Mouse (Mus musculus): ENCODE data around the gene Zfp536. TPM values are rescaled to one million over a fixed set of nuclear protein-coding genes. Genes with fewer than 3 reads are reported as not detected.

Zfp536 gene
- total RNA-seq (2021) (10 to 100 TPM in 1 of 2 experiments, 1 to 10 TPM in 1; 7.7 to 10.1 TPM), polyA plus RNA-seq (2012; rRNA removed) (3.1 and 3.8 TPM in 2 replicates)
- long read RNA-seq, full-length matches to known transcripts, result 1 of 1 reads
- long read RNA-seq, partial matches to known transcripts, result 0 of 1 reads
- long read RNA-seq, other reads (novel, unspliced or antisense), result 0 of 1 reads

GRCm38 (mm10) chr7:37773312-37773702, at the start of gene Zfp536:
TSS of gene Zfp536 (minus strand) at chr7:37773641.
- TF ChIP-seq EP300 (IDR thresholded peaks at IDR 0.05; ENCODE audit: insufficient read depth, low read depth, low read length) (no peak), CTCF (IDR thresholded peaks at IDR 0.05) (no peak), POLR2A (IDR thresholded peaks at IDR 0.05; ENCODE audit: insufficient read depth, low read depth, low read length) (no peak)
- Histone ChIP-seq H3K27me3 (ENCODE audit: control insufficient read depth, insufficient read depth, low read length) (peaks cover 9% of the 10 kb centered on the region; the same call in 1 of the 2 replicates), H3K9ac (ENCODE audit: low read depth, low read length) (no peak within 1 kb of the TSS), H3K36me3 (ENCODE audit: control insufficient read depth, insufficient read depth, low read length) (no peaks in the 10 kb centered on the region), H3K4me1 (ENCODE audit: control insufficient read depth, insufficient read depth, low read length) (no peaks in the 10 kb centered on the region), H3K27ac (no peak within 1 kb of the TSS; the same call in 1 of the 2 replicates), H3K4me3 (peak within 1 kb of the TSS; percentile 46), H3K79me2 (replicated peaks; ENCODE audit: control insufficient read depth, insufficient read depth, low read length) (no peaks in the 10 kb centered on the region)
- intact Hi-C loops (cut with DNase I), result loop anchor here (5.0 kb wide), 1 partner anchor 164 kb away; no protein-coding TSS in a partner anchor
- WGBS, result 5% methylated on average over 27 of the region's 27 CpGs
- DNase-seq, result no peak

DNA sequence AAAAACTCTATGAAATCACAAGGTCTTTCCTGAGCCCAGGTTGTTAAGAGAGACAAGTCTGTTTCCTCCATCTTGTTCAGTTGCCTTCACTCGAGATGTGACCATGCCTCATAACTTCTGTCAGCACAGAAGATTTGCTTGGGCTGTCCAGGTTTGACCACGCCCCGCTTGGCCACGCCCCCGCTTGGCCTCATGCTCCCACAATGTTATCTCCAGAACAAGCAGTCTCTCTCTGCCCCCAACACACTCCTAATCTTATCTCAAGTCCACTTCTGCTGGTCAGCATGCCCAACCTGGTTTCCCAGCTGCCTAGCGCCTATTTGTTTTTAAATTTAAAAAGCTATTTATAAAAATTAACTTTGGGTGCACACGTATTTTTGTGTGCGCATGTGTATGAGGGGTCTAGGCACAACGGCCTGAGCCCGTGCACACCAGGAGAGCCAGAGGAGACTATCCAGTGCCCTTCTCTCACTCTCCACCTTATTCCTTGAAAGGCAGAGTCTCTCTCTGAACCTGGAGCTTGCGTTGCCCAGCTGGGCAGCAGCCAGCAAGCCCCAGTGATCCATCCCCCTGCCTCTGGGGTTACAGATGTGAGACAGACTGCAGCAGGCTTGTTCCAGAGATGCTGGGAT, 47.3 kb upstream of the Zfp536 start:
- Histone ChIP-seq H3K9ac (ENCODE audit: low read depth, low read length) (no peak overlapping the region), H3K4me3 (no peak overlapping the region), H3K27me3 (ENCODE audit: control insufficient read depth, insufficient read depth, low read length) (no peaks in the 10 kb centered on the region), H3K36me3 (ENCODE audit: control insufficient read depth, insufficient read depth, low read length) (no peaks in the 10 kb centered on the region), H3K4me1 (ENCODE audit: control insufficient read depth, insufficient read depth, low read length) (no peaks in the 10 kb centered on the region), H3K27ac (no peak overlapping the region), H3K79me2 (replicated peaks; ENCODE audit: control insufficient read depth, insufficient read depth, low read length) (no peaks in the 10 kb centered on the region)
- 37% methylated on average over 11 of the region's 11 CpGs for WGBS
- DNase-seq, result peak; percentile 18 to 21
- TF ChIP-seq CTCF (IDR thresholded peaks at IDR 0.05) (no peak), POLR2A (IDR thresholded peaks at IDR 0.05; ENCODE audit: insufficient read depth, low read depth, low read length) (no peak), EP300 (IDR thresholded peaks at IDR 0.05; ENCODE audit: insufficient read depth, low read depth, low read length) (0 out of 2 replicates have a peak, but pooled peaks have one; percentile 22)
- intact Hi-C loops (cut with DNase I), result no loop called here

DNA sequence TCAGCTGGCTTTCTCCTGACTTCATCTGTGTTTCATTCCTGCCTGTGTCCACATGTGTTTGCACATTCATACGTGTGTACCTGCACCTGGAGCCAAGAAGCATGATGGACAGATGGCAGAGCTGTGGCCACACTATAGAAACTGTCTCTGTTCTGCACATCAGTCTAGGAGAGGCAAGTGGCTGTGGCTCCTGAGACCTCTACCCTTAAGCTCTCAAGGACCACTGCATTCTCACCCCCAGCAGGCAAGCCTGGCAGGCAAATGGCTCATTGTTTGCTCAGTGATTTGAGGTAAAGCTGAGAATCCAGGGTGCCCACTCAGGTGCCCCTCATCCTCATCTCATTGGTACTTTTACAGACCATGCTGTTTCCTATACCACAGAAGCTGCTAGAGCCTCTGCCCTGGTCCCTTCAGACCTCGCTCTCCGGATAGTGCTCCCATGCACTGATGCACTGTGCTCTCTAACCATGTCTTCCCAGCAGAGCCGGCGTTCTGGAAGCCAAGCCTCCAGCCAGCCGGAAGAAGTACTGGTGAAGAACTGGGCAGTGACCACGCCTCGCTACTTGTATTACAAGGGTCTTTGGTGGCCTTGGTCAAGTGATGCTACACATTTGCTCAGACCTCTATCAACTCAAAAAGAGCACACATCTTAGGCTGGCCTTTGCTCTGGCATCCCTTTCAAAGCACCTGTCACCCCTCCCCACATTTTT, 45.3 kb upstream of the Zfp536 start:
- no peak overlapping the region for H3K4me3 ChIP-seq
- no peaks in the 10 kb centered on the region for H3K79me2 ChIP-seq (replicated peaks; ENCODE audit: control insufficient read depth, insufficient read depth, low read length)
- H3K9ac ChIP-seq (ENCODE audit: low read depth, low read length), result no peak overlapping the region
- no peaks in the 10 kb centered on the region for H3K27me3 ChIP-seq (ENCODE audit: control insufficient read depth, insufficient read depth, low read length)
- no peak for DNase-seq
- TF ChIP-seq EP300 (IDR thresholded peaks at IDR 0.05; ENCODE audit: insufficient read depth, low read depth, low read length) (no peak), CTCF (IDR thresholded peaks at IDR 0.05) (no peak), POLR2A (IDR thresholded peaks at IDR 0.05; ENCODE audit: insufficient read depth, low read depth, low read length) (no peak)
- WGBS, result 85% methylated on average over 8 of the region's 8 CpGs
- intact Hi-C loops (cut with DNase I), result no loop called here
- no peaks in the 10 kb centered on the region for H3K36me3 ChIP-seq (ENCODE audit: control insufficient read depth, insufficient read depth, low read length)
- no peaks in the 10 kb centered on the region for H3K4me1 ChIP-seq (ENCODE audit: control insufficient read depth, insufficient read depth, low read length)
- H3K27ac ChIP-seq, result no peak overlapping the region

DNA sequence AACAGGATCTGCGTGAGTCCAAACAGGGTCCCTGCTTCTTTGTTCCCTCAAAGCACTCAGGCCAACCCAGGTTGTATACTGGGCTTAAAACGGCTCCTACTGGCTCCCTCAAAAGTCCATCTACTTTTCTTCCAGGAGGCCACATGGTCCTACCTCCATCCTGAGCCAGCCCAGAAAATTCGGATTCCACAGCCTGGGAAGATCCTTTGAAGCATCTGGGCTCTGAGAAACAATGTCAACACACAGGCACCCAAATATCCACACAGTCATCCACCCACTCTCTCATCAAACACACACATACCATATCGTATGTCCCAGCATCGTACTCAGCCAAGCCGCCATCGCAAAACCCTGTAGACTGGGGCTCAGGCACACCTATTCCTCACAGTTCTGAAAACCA, 43.5 kb upstream of the Zfp536 start:
- H3K27me3 ChIP-seq (ENCODE audit: control insufficient read depth, insufficient read depth, low read length), result no peaks in the 10 kb centered on the region
- DNase-seq, result no peak
- H3K27ac ChIP-seq, result no peak overlapping the region
- TF ChIP-seq POLR2A (IDR thresholded peaks at IDR 0.05; ENCODE audit: insufficient read depth, low read depth, low read length) (no peak), CTCF (IDR thresholded peaks at IDR 0.05) (no peak), EP300 (IDR thresholded peaks at IDR 0.05; ENCODE audit: insufficient read depth, low read depth, low read length) (no peak)
- H3K36me3 ChIP-seq (ENCODE audit: control insufficient read depth, insufficient read depth, low read length), result no peaks in the 10 kb centered on the region
- H3K79me2 ChIP-seq (replicated peaks; ENCODE audit: control insufficient read depth, insufficient read depth, low read length), result no peaks in the 10 kb centered on the region
- intact Hi-C loops (cut with DNase I), result no loop called here
- 86% methylated on average over 7 of the region's 7 CpGs for WGBS
- H3K4me1 ChIP-seq (ENCODE audit: control insufficient read depth, insufficient read depth, low read length), result no peaks in the 10 kb centered on the region
- no peak overlapping the region for H3K4me3 ChIP-seq
- no peak overlapping the region for H3K9ac ChIP-seq (ENCODE audit: low read depth, low read length)

- WGBS, result 51% methylated on average over 8 of the region's 8 CpGs
- TF ChIP-seq CTCF (IDR thresholded peaks at IDR 0.05), result no peak
- TF ChIP-seq POLR2A (IDR thresholded peaks at IDR 0.05; ENCODE audit: insufficient read depth, low read depth, low read length), result no peak
- no peak for TF ChIP-seq EP300 (IDR thresholded peaks at IDR 0.05; ENCODE audit: insufficient read depth, low read depth, low read length)
- Histone ChIP-seq H3K9ac (ENCODE audit: low read depth, low read length) (no peak overlapping the region), H3K4me1 (ENCODE audit: control insufficient read depth, insufficient read depth, low read length) (no peaks in the 10 kb centered on the region), H3K79me2 (replicated peaks; ENCODE audit: control insufficient read depth, insufficient read depth, low read length) (no peaks in the 10 kb centered on the region), H3K27ac (no peak overlapping the region), H3K4me3 (no peak overlapping the region), H3K36me3 (ENCODE audit: control insufficient read depth, insufficient read depth, low read length) (no peaks in the 10 kb centered on the region), H3K27me3 (ENCODE audit: control insufficient read depth, insufficient read depth, low read length) (no peaks in the 10 kb centered on the region)
- intact Hi-C loops (cut with DNase I), result no loop called here
- no peak for DNase-seq
Observed at GRCm38 (mm10) chr7:37814844-37815406, 41.5 kb upstream of the Zfp536 start.

Measured in heart, adult 2 months (tissue).